Mouse (Mus musculus) hindbrain, postnatal 0 days (tissue): ENCODE measurements around the gene Kcne1l. TPM values are rescaled to one million over a fixed set of nuclear protein-coding genes. Genes with fewer than 3 reads are reported as not detected.

Source experiments
- ATAC-seq: fragments of 200-750 bp; cut with Nextera tagmentation; 2 replicates; pipeline ENCODE4 v1.8.0; 2017; ENCODE audit warnings: mild to moderate bottlenecking, moderate TSS enrichment, moderate library complexity
- DNase-seq: peaks from one replicate; pipeline ENCODE4 v3.0.0-alpha.2; 2015; ENCODE audit warnings: low spot score
- H3K27ac ChIP-seq: fragments of 300-500 bp; sonication (generic); 2 replicates; pipeline ENCODE4 v1.5.1; 2014; ENCODE audit warnings: mild to moderate bottlenecking
- H3K27me3 ChIP-seq: fragments of 300-500 bp; sonication (generic); 2 replicates; pipeline ENCODE4 v1.6.1; 2014; ENCODE audit warnings: low read length, mixed read lengths; ENCODE audit not compliant: insufficient read depth
- H3K36me3 ChIP-seq: fragments of 300-500 bp; sonication (generic); 2 replicates; pipeline ENCODE4 v1.6.1; 2014; ENCODE audit warnings: low read length, mixed read lengths; ENCODE audit not compliant: insufficient read depth
- H3K4me1 ChIP-seq: fragments of 300-500 bp; sonication (generic); 2 replicates; pipeline ENCODE4 v1.6.1; 2014; ENCODE audit warnings: antibody characterized with exemption, low read length, mixed read lengths; ENCODE audit not compliant: insufficient read depth
- H3K4me2 ChIP-seq: fragments of 300-500 bp; sonication (generic); 2 replicates; pipeline ENCODE4 v1.6.1; 2014; ENCODE audit warnings: low read depth, mild to moderate bottlenecking, low read length, moderate library complexity, mixed read lengths
- H3K4me3 ChIP-seq: fragments of 300-500 bp; sonication (generic); 2 replicates; pipeline ENCODE4 v1.5.1; 2014; ENCODE audit warnings: low read length
- H3K9ac ChIP-seq: fragments of 300-500 bp; sonication (generic); replicated peaks from 2 replicates; pipeline ENCODE4 v1.6.1; 2014; ENCODE audit warnings: mild to moderate bottlenecking, low read length, moderate library complexity, mixed read lengths
- H3K9me3 ChIP-seq: fragments of 300-500 bp; sonication (generic); 2 replicates; pipeline ENCODE4 v1.6.1; 2016; ENCODE audit warnings: low read length, mixed read lengths
- CTCF ChIP-seq: IDR thresholded peaks from 2 replicates; pipeline ENCODE4 v1.5.1; 2016; ENCODE audit warnings: antibody characterized with exemption, control low read depth, low read depth
- WGBS: fragments of 180-500 bp; shearing (Covaris S2); extraction: QIAGEN DNeasy Blood & Tissue Kit; methylation state at CpG from one replicate; pipeline ENCODE4 v1.1.7; 2014; 5-methylcytosine and 5-hydroxymethylcytosine counted together
- polyA plus RNA-seq: library from polyadenylated mRNA; unstranded; fragments of >200 nt; fragmentation: Nextera tagmentation; extraction: Ambion mirVana; gene quantifications from 2 replicates; pipeline ENCODE4 v1.2.1, GENCODE M21; 2015
- total RNA-seq: library from RNA; depleted of rRNA; stranded (reverse); fragments of >200 nt; gene quantifications from 2 replicates; pipeline ENCODE4 v1.2.3, GENCODE M21; 2014; rRNA removed

Gene Kcne1l
- total and polyA plus RNA-seq, 2 experiments from 2014 or later: 68.9 to 97.3 TPM

DNA sequence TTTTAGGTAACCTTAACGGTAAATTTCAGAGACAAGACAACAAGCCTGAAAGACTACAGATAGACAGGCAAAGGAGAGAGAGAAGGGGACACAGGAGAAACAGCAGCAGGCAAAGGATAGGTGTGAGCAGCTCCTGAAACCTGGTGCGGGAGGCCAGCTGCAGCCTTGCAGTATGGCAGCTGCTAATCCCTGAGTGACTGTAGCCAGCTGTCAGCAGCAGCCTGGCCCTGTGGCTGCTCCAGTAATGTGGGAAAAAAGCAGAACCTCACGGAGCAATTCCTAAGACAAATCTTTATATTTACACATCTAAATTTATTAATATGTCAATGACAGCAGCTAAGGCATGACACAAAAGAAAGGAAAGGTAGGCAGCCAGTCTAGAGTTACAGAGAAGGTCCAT, 29.5 kb downstream of the Kcne1l start:
- H3K27ac ChIP-seq: no peak overlapping the region
- H3K4me3 ChIP-seq: no peak overlapping the region
- no peak overlapping the region for H3K4me2 ChIP-seq
- no peak for ATAC-seq
- H3K9ac ChIP-seq: no peak overlapping the region
- H3K27me3 ChIP-seq: no peaks in the 10 kb centered on the region
- no peak for DNase-seq
- WGBS: 64% methylated on average over 3 of the region's 3 CpGs
- no peak for TF ChIP-seq CTCF
- no peaks in the 10 kb centered on the region for H3K36me3 ChIP-seq
- H3K9me3 ChIP-seq: no peaks in the 10 kb centered on the region
- no peaks in the 10 kb centered on the region for H3K4me1 ChIP-seq

DNA sequence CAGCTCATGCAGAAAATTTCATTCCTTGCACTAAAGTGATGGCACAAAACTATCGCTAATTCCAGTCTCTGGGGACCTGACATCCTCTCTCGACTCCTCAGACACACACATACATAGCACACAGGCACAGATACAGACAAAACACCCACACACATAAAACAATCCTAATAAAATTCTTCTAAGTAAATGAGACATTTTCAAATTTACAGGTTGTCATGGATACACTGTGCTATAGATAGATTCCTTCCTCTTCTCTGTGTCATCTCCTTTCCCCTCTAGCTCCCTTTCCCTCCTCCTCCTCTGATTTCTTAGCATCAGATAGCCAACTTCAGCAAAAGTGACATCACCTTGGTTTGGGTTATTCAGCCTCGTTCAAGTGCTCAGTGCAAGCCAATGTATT, 30.1 kb downstream of the Kcne1l start:
- 59% methylated on average over 3 of the region's 3 CpGs for WGBS
- no peak for TF ChIP-seq CTCF
- Histone ChIP-seq H3K4me2 (no peak overlapping the region), H3K4me1 (no peaks in the 10 kb centered on the region), H3K36me3 (no peaks in the 10 kb centered on the region), H3K9ac (no peak overlapping the region), H3K27ac (no peak overlapping the region), H3K27me3 (no peaks in the 10 kb centered on the region), H3K9me3 (no peaks in the 10 kb centered on the region), H3K4me3 (no peak overlapping the region)
- ATAC-seq (no peak), DNase-seq (no peak)

Other genes with a start within 250 kb of the Kcne1l start
- 0.21 and 0.36 TPM in 2 replicates for gene Gucy2f, start 109.4 kb downstream of the Kcne1l start, total RNA-seq
- 0.05 and 0.15 TPM in 2 replicates for gene Gucy2f, start 109.4 kb downstream of the Kcne1l start, polyA plus RNA-seq
- gene Nxt2, start 79.5 kb downstream of the Kcne1l start, total RNA-seq: 15.0 and 16.7 TPM in 2 replicates
- 26.6 and 27.4 TPM in 2 replicates for gene Nxt2, start 79.5 kb downstream of the Kcne1l start, polyA plus RNA-seq
- gene Acsl4, start 84.2 kb upstream of the Kcne1l start, total RNA-seq: 28.2 and 30.0 TPM in 2 replicates
- 30.3 and 31.4 TPM in 2 replicates for gene Acsl4, start 84.2 kb upstream of the Kcne1l start, polyA plus RNA-seq